In genomic region chr1:133311946-133312345, GRCm38 (mm10) we compare ENCODE assay signal across 9 mouse cellular contexts. TPM values are rescaled to one million over a fixed set of nuclear protein-coding genes. Genes with fewer than 3 reads are reported as not detected.
DNase-seq lines count a peak whose midpoint lies in the region; ATAC-seq lines count a peak whose summit lies in the region.
"Had no signal": no experiment of that assay in that cellular context is flagged by ENCODE, and none has a peak within 500 bp of the region (broad histone marks: within the 10 kb centered on the region; RNA-seq: fewer than 3 reads in every experiment).

No protein-coding gene starts in this region.

- peak; percentile 58; the same call in 1 of the 2 replicates for ATAC-seq in lung, embryonic 15.5 days (ENCODE audit: borderline replicate concordance, extremely low read depth, low FRiP score, low TSS enrichment)
- ATAC-seq in activated CD4-positive, CD25-positive, alpha-beta regulatory T cell, adult 4 months: no peak

- H3K9ac ChIP-seq in lung, embryonic 15.5 days: no peak overlapping the region

- H3K4me3 ChIP-seq in lung, embryonic 15.5 days: no peak overlapping the region

- peak overlapping the region; percentile 54; the same call in 1 of the 2 replicates for H3K27ac ChIP-seq in lung, embryonic 15.5 days

- no peaks in the 10 kb centered on the region for H3K27me3 ChIP-seq in lung, embryonic 15.5 days

- DNase-seq in lung, postnatal 25 days (ENCODE audit: low spot score): no peak
- peak; percentile 63 to 89 for DNase-seq in frontal cortex, postnatal 10 days (ENCODE audit: low spot score in 2 of 2)
- DNase-seq in layer of hippocampus, postnatal 36 days: peak; percentile 51 to 56
- peak; percentile 73 to 75 for DNase-seq in right cerebral cortex, adult 2 months (ENCODE audit: low spot score in 2 of 2)
- no peak for DNase-seq in thymus, adult 18-20 months
- DNase-seq in spleen, postnatal 14 days (ENCODE audit: low spot score in 2 of 2): no peak

- H3K36me3 ChIP-seq in lung, embryonic 15.5 days: no peaks in the 10 kb centered on the region

- H3K4me2 ChIP-seq in lung, embryonic 15.5 days: peak overlapping the region; percentile 22

- 13% methylated on average over 10 of the region's 10 CpGs for WGBS in lung, embryonic 15.5 days

- no peaks in the 10 kb centered on the region for H3K9me3 ChIP-seq in lung, embryonic 15.5 days

- peaks cover 17% of the 10 kb centered on the region for H3K4me1 ChIP-seq in lung, embryonic 15.5 days

RNA-seq across cellular contexts. Expression of gene Golt1a, which starts 2.3 kb away (rescaled TPM):
- 0.16 TPM in 1 of 2 replicates, not detected in the other for polyA plus RNA-seq in lung, embryonic 15.5 days (2015; fragmentation: Nextera tagmentation; extraction: Ambion mirVana)
- not detected for total RNA-seq in layer of hippocampus, postnatal 36 days (2021)
- polyA plus RNA-seq in activated CD4-positive, CD25-positive, alpha-beta regulatory T cell, adult 4 months (2017; shearing (Covaris generic)): not detected

RNA-seq across cellular contexts. Expression of gene Kiss1, which starts 9.7 kb away (rescaled TPM):
- polyA plus RNA-seq in lung, embryonic 15.5 days (2015; fragmentation: Nextera tagmentation; extraction: Ambion mirVana): 7.7 and 8.3 TPM in 2 replicates
- total RNA-seq in layer of hippocampus, postnatal 36 days (2021): not detected
- not detected for polyA plus RNA-seq in activated CD4-positive, CD25-positive, alpha-beta regulatory T cell, adult 4 months (2017; shearing (Covaris generic))
- polyA plus RNA-seq: stomach, embryonic 14.5 days had no signal

RNA-seq across cellular contexts. Expression of gene Ren1, which starts 38.4 kb away (rescaled TPM):
- 1.5 TPM in 2 replicates for polyA plus RNA-seq in lung, embryonic 15.5 days (2015; fragmentation: Nextera tagmentation; extraction: Ambion mirVana)
- not detected for total RNA-seq in layer of hippocampus, postnatal 36 days (2021)
- not detected for polyA plus RNA-seq in activated CD4-positive, CD25-positive, alpha-beta regulatory T cell, adult 4 months (2017; shearing (Covaris generic))

RNA-seq across cellular contexts. Expression of gene Etnk2, which starts 51.4 kb away (rescaled TPM):
- 2.7 and 3.0 TPM in 2 replicates for polyA plus RNA-seq in lung, embryonic 15.5 days (2015; fragmentation: Nextera tagmentation; extraction: Ambion mirVana)
- 1 to 10 TPM; 1.2 to 1.4 TPM for total RNA-seq in layer of hippocampus, postnatal 36 days (2021)
- under 1 TPM in 1 of 2 experiments, not detected in 1; 0.20 TPM for polyA plus RNA-seq in activated CD4-positive, CD25-positive, alpha-beta regulatory T cell, adult 4 months (2017; shearing (Covaris generic))

Comparison
In these comparisons a context has a peak if more than half of its experiments do, and no peak if none do; other contexts are left out.
1. DNase-seq: peak in frontal cortex, postnatal 10 days (2 of 2), layer of hippocampus, postnatal 36 days (2 of 2) and right cerebral cortex, adult 2 months (2 of 2); none in lung, postnatal 25 days (single experiment), thymus, adult 18-20 months (0 of 2) and spleen, postnatal 14 days (0 of 2).